ENCODE assay signal across 15 mouse cellular contexts in genomic region chr9:54745740-54746370, GRCm38 (mm10). TPM values are rescaled to one million over a fixed set of nuclear protein-coding genes. Genes with fewer than 3 reads are reported as not detected.
DNase-seq lines count a peak whose midpoint lies in the region; ATAC-seq lines count a peak whose summit lies in the region.
"Had no signal": no experiment of that assay in that cellular context is flagged by ENCODE, and none has a peak within 500 bp of the region (broad histone marks: within the 10 kb centered on the region; RNA-seq: fewer than 3 reads in every experiment).

No protein-coding gene starts in this region.

- no peaks in the 10 kb centered on the region for H3K27me3 ChIP-seq in midbrain, embryonic 13.5 days
- H3K27me3 ChIP-seq in midbrain, embryonic 14.5 days (ENCODE audit: control insufficient read depth, insufficient read depth, low read length): no peaks in the 10 kb centered on the region
- H3K27me3 ChIP-seq in embryonic facial prominence, embryonic 11.5 days (ENCODE audit: control insufficient read depth, insufficient read depth, low read length): no peaks in the 10 kb centered on the region
- H3K27me3 ChIP-seq in hindbrain, embryonic 16.5 days (replicated peaks; ENCODE audit: control insufficient read depth, insufficient read depth, low read length): no peaks in the 10 kb centered on the region
- no peaks in the 10 kb centered on the region for H3K27me3 ChIP-seq in stomach, embryonic 15.5 days (replicated peaks)
- H3K27me3 ChIP-seq: embryonic facial prominence, embryonic 12.5 days; lung, embryonic 15.5 days had no signal

- no peak for DNase-seq in midbrain, embryonic 14.5 days
- no peak for DNase-seq in embryonic facial prominence, embryonic 11.5 days (ENCODE audit: low spot score)
- no peak for DNase-seq in Muller cell, postnatal 12 days (ENCODE audit: inconsistent ontology term)
- no peak for DNase-seq in gastrocnemius, postnatal 10 days
- DNase-seq: cerebellum, adult 18-20 months; heart, adult 18-20 months; kidney, adult 11 months; thymus, adult 2 months had no signal

- peaks cover 11% of the 10 kb centered on the region for H3K4me1 ChIP-seq in midbrain, embryonic 13.5 days (replicated peaks)
- peaks cover 4% of the 10 kb centered on the region; the same call in 1 of the 2 replicates for H3K4me1 ChIP-seq in midbrain, embryonic 14.5 days (ENCODE audit: control insufficient read depth, insufficient read depth, low read length)
- no peaks in the 10 kb centered on the region; the same call in 1 of the 2 replicates for H3K4me1 ChIP-seq in embryonic facial prominence, embryonic 11.5 days (ENCODE audit: control insufficient read depth, insufficient read depth, low read length)
- no peaks in the 10 kb centered on the region for H3K4me1 ChIP-seq in hindbrain, embryonic 16.5 days (ENCODE audit: control insufficient read depth, insufficient read depth, low read depth, low read length)
- H3K4me1 ChIP-seq in stomach, embryonic 15.5 days: no peaks in the 10 kb centered on the region
- H3K4me1 ChIP-seq: lung, embryonic 15.5 days had no signal

- WGBS in midbrain, embryonic 13.5 days: 41% methylated on average over 13 of the region's 13 CpGs
- 41% methylated on average over 13 of the region's 13 CpGs for WGBS in midbrain, embryonic 14.5 days
- 49% methylated on average over 13 of the region's 13 CpGs for WGBS in embryonic facial prominence, embryonic 11.5 days
- WGBS in hindbrain, embryonic 16.5 days: 25% methylated on average over 13 of the region's 13 CpGs
- WGBS in stomach, embryonic 15.5 days: 25% methylated on average over 13 of the region's 13 CpGs

- no peak overlapping the region for H3K9ac ChIP-seq in midbrain, embryonic 13.5 days (replicated peaks)
- H3K9ac ChIP-seq in midbrain, embryonic 14.5 days (replicated peaks; ENCODE audit: low read length): no peak overlapping the region
- no peak overlapping the region for H3K9ac ChIP-seq in embryonic facial prominence, embryonic 11.5 days (replicated peaks; ENCODE audit: low read length)
- 0 out of 2 replicates have a peak overlapping the region, but pooled peaks have one; percentile 32 for H3K9ac ChIP-seq in hindbrain, embryonic 16.5 days (ENCODE audit: low read depth, low read length)
- no peak overlapping the region for H3K9ac ChIP-seq in stomach, embryonic 15.5 days
- H3K9ac ChIP-seq: embryonic facial prominence, embryonic 12.5 days; lung, embryonic 15.5 days had no signal

- H3K4me2 ChIP-seq in midbrain, embryonic 13.5 days (replicated peaks): no peak overlapping the region
- H3K4me2 ChIP-seq in midbrain, embryonic 14.5 days (ENCODE audit: low read length): no peak overlapping the region
- no peak overlapping the region for H3K4me2 ChIP-seq in embryonic facial prominence, embryonic 11.5 days (ENCODE audit: low read depth, low read length)
- H3K4me2 ChIP-seq in hindbrain, embryonic 16.5 days (ENCODE audit: low read length): no peak overlapping the region
- H3K4me2 ChIP-seq in stomach, embryonic 15.5 days: no peak overlapping the region
- H3K4me2 ChIP-seq: embryonic facial prominence, embryonic 12.5 days; liver, embryonic 11.5 days; lung, embryonic 15.5 days had no signal

- H3K27ac ChIP-seq in midbrain, embryonic 13.5 days: no peak overlapping the region
- no peak overlapping the region for H3K27ac ChIP-seq in midbrain, embryonic 14.5 days (replicated peaks; ENCODE audit: low read depth, low read length)
- no peak overlapping the region for H3K27ac ChIP-seq in embryonic facial prominence, embryonic 11.5 days (replicated peaks; ENCODE audit: low read depth, low read length)
- no peak overlapping the region for H3K27ac ChIP-seq in hindbrain, embryonic 16.5 days (ENCODE audit: low read depth, low read length)
- no peak overlapping the region for H3K27ac ChIP-seq in stomach, embryonic 15.5 days
- H3K27ac ChIP-seq: embryonic facial prominence, embryonic 12.5 days; lung, embryonic 15.5 days had no signal

- peak; percentile 53; the same call in 1 of the 2 replicates for ATAC-seq in midbrain, embryonic 13.5 days
- ATAC-seq in midbrain, embryonic 14.5 days (ENCODE audit: low FRiP score, low TSS enrichment): no peak
- peak; percentile 41 for ATAC-seq in embryonic facial prominence, embryonic 11.5 days (replicated peaks; ENCODE audit: insufficient number of reproducible peaks, low FRiP score, low TSS enrichment, low read depth)
- peak; percentile 17; the same call in 1 of the 2 replicates for ATAC-seq in hindbrain, embryonic 16.5 days
- peak; percentile 58; the same call in 1 of the 2 replicates for ATAC-seq in stomach, embryonic 15.5 days (ENCODE audit: insufficient read depth, low FRiP score, low read depth)

- no peaks in the 10 kb centered on the region for H3K36me3 ChIP-seq in midbrain, embryonic 13.5 days
- no peaks in the 10 kb centered on the region for H3K36me3 ChIP-seq in midbrain, embryonic 14.5 days (ENCODE audit: control insufficient read depth, insufficient read depth, low read length)
- no peaks in the 10 kb centered on the region for H3K36me3 ChIP-seq in embryonic facial prominence, embryonic 11.5 days (replicated peaks; ENCODE audit: control insufficient read depth, insufficient read depth, low read depth, low read length)
- H3K36me3 ChIP-seq in hindbrain, embryonic 16.5 days (ENCODE audit: control insufficient read depth, insufficient read depth, low read length): no peaks in the 10 kb centered on the region
- no peaks in the 10 kb centered on the region for H3K36me3 ChIP-seq in stomach, embryonic 15.5 days
- H3K36me3 ChIP-seq: embryonic facial prominence, embryonic 12.5 days; lung, embryonic 15.5 days had no signal

- no peaks in the 10 kb centered on the region for H3K9me3 ChIP-seq in midbrain, embryonic 13.5 days
- no peaks in the 10 kb centered on the region for H3K9me3 ChIP-seq in midbrain, embryonic 14.5 days (ENCODE audit: control insufficient read depth, low read length)
- no peaks in the 10 kb centered on the region for H3K9me3 ChIP-seq in embryonic facial prominence, embryonic 11.5 days (replicated peaks; ENCODE audit: control insufficient read depth, low read length)
- H3K9me3 ChIP-seq in hindbrain, embryonic 16.5 days (ENCODE audit: control insufficient read depth, low read length): no peaks in the 10 kb centered on the region
- H3K9me3 ChIP-seq in stomach, embryonic 15.5 days: no peaks in the 10 kb centered on the region
- H3K9me3 ChIP-seq: embryonic facial prominence, embryonic 12.5 days; lung, embryonic 15.5 days had no signal

- no peak overlapping the region for H3K4me3 ChIP-seq in midbrain, embryonic 13.5 days (replicated peaks)
- no peak overlapping the region for H3K4me3 ChIP-seq in midbrain, embryonic 14.5 days (replicated peaks; ENCODE audit: low read depth, low read length)
- no peak overlapping the region for H3K4me3 ChIP-seq in embryonic facial prominence, embryonic 11.5 days (ENCODE audit: low read depth, low read length)
- H3K4me3 ChIP-seq in hindbrain, embryonic 16.5 days (ENCODE audit: low read length): no peak overlapping the region
- no peak overlapping the region for H3K4me3 ChIP-seq in stomach, embryonic 15.5 days (replicated peaks)
- H3K4me3 ChIP-seq: embryonic facial prominence, embryonic 12.5 days; lung, embryonic 15.5 days had no signal

RNA-seq across cellular contexts. Expression of gene Wdr61, which starts 11.5 kb away (rescaled TPM):
- polyA plus RNA-seq in midbrain, embryonic 13.5 days (2015; fragmentation: Nextera tagmentation; extraction: Ambion mirVana): 119 and 120 TPM in 2 replicates
- 111 and 114 TPM in 2 replicates for polyA plus RNA-seq in midbrain, embryonic 14.5 days (2014; fragmentation: Nextera tagmentation; extraction: Ambion mirVana)
- polyA plus RNA-seq in embryonic facial prominence, embryonic 11.5 days (2014; fragmentation: Nextera tagmentation; extraction: Ambion mirVana): 196 and 206 TPM in 2 replicates
- 90.1 and 93.3 TPM in 2 replicates for polyA plus RNA-seq in hindbrain, embryonic 16.5 days (2015; fragmentation: Nextera tagmentation; extraction: Ambion mirVana)
- 147 and 164 TPM in 2 replicates for polyA plus RNA-seq in stomach, embryonic 15.5 days (2015; fragmentation: Nextera tagmentation; extraction: Ambion mirVana)
- total RNA-seq in gastrocnemius, postnatal 10 days (2021): 10 to 100 TPM; 27.6 to 32.0 TPM

RNA-seq across cellular contexts. Expression of gene Crabp1, which starts 18.7 kb away (rescaled TPM):
- 83.3 and 117 TPM in 2 replicates for polyA plus RNA-seq in midbrain, embryonic 13.5 days (2015; fragmentation: Nextera tagmentation; extraction: Ambion mirVana)
- 34.8 and 35.1 TPM in 2 replicates for polyA plus RNA-seq in midbrain, embryonic 14.5 days (2014; fragmentation: Nextera tagmentation; extraction: Ambion mirVana)
- 962 and 1,036 TPM in 2 replicates for polyA plus RNA-seq in embryonic facial prominence, embryonic 11.5 days (2014; fragmentation: Nextera tagmentation; extraction: Ambion mirVana)
- polyA plus RNA-seq in hindbrain, embryonic 16.5 days (2015; fragmentation: Nextera tagmentation; extraction: Ambion mirVana): 225 and 236 TPM in 2 replicates
- polyA plus RNA-seq in stomach, embryonic 15.5 days (2015; fragmentation: Nextera tagmentation; extraction: Ambion mirVana): 45.9 and 72.7 TPM in 2 replicates
- total RNA-seq in gastrocnemius, postnatal 10 days (2021): 1 to 10 TPM; 2.6 to 4.3 TPM
- total RNA-seq: heart, adult 18-20 months; megakaryocyte progenitor cell, adult 5-6 weeks had no signal

RNA-seq across cellular contexts. Expression of gene Dnaja4, which starts 47.2 kb away (rescaled TPM):
- 2.9 and 3.0 TPM in 2 replicates for polyA plus RNA-seq in midbrain, embryonic 13.5 days (2015; fragmentation: Nextera tagmentation; extraction: Ambion mirVana)
- polyA plus RNA-seq in midbrain, embryonic 14.5 days (2014; fragmentation: Nextera tagmentation; extraction: Ambion mirVana): 5.0 TPM in 2 replicates
- 4.2 and 4.7 TPM in 2 replicates for polyA plus RNA-seq in embryonic facial prominence, embryonic 11.5 days (2014; fragmentation: Nextera tagmentation; extraction: Ambion mirVana)
- 9.1 and 10.0 TPM in 2 replicates for polyA plus RNA-seq in hindbrain, embryonic 16.5 days (2015; fragmentation: Nextera tagmentation; extraction: Ambion mirVana)
- 5.8 and 7.3 TPM in 2 replicates for polyA plus RNA-seq in stomach, embryonic 15.5 days (2015; fragmentation: Nextera tagmentation; extraction: Ambion mirVana)
- total RNA-seq in gastrocnemius, postnatal 10 days (2021): 10 to 100 TPM; 42.3 to 48.3 TPM
